Mouse (Mus musculus) heart, embryonic 13.5 days (tissue): ENCODE results near the gene Pnkp. TPM values are rescaled to one million over a fixed set of nuclear protein-coding genes. Genes with fewer than 3 reads are reported as not detected.
"Not testable (repeated sequence)": the region's sequence is repeated elsewhere in the genome, so short reads cannot be mapped to it uniquely, and the experiment has no call there.

Experiments
- ATAC-seq: fragments of 200-750 bp; cut with Nextera tagmentation; 2 replicates; pipeline ENCODE4 v1.8.0; 2017; ENCODE audit warnings: moderate TSS enrichment; ENCODE audit not compliant: insufficient number of reproducible peaks, low FRiP score, low TSS enrichment; ENCODE audit errors: extremely low read depth
- H3K27ac ChIP-seq: fragments of 300-500 bp; sonication (generic); replicated peaks from 2 replicates; pipeline ENCODE4 v1.5.1; 2015; ENCODE audit warnings: moderate library complexity, mild to moderate bottlenecking, inconsistent platforms
- H3K27me3 ChIP-seq: fragments of 300-500 bp; sonication (generic); replicated peaks from 2 replicates; pipeline ENCODE4 v1.6.1; 2015; ENCODE audit warnings: mild to moderate bottlenecking, inconsistent platforms
- H3K36me3 ChIP-seq: fragments of 300-500 bp; sonication (generic); 2 replicates; pipeline ENCODE4 v1.6.1; 2015; ENCODE audit warnings: mild to moderate bottlenecking, inconsistent platforms
- H3K4me1 ChIP-seq: fragments of 300-500 bp; sonication (generic); 2 replicates; pipeline ENCODE4 v1.6.1; 2015; ENCODE audit warnings: inconsistent platforms
- H3K4me2 ChIP-seq: fragments of 300-500 bp; sonication (generic); 2 replicates; pipeline ENCODE4 v1.6.1; 2015; ENCODE audit warnings: inconsistent platforms, mild to moderate bottlenecking, moderate library complexity
- H3K4me3 ChIP-seq: fragments of 300-500 bp; sonication (generic); 2 replicates; pipeline ENCODE4 v1.5.1; 2015; ENCODE audit warnings: moderate library complexity, mild to moderate bottlenecking, inconsistent platforms
- H3K9ac ChIP-seq: fragments of 300-500 bp; sonication (generic); 2 replicates; pipeline ENCODE4 v1.6.1; 2015; ENCODE audit warnings: inconsistent platforms, mild to moderate bottlenecking, moderate library complexity
- H3K9me3 ChIP-seq: fragments of 300-500 bp; sonication (generic); 2 replicates; pipeline ENCODE4 v1.6.1; 2016; ENCODE audit warnings: inconsistent platforms
- WGBS: fragments of 180-500 bp; shearing (Covaris S2); methylation state at CpG from one replicate; pipeline ENCODE4 v1.1.7; 2015; ENCODE audit warnings: mixed read lengths; 5-methylcytosine and 5-hydroxymethylcytosine counted together
- polyA plus RNA-seq: library from polyadenylated mRNA; unstranded; fragments of >200 nt; fragmentation: Nextera tagmentation; extraction: Ambion mirVana; gene quantifications from 2 replicates; pipeline ENCODE4 v1.2.1, GENCODE M21; 2015

Pnkp gene
- polyA plus RNA-seq, 1 experiment from 2014 or later: 24.0 TPM

GRCm38 (mm10) chr7:44871181-44871580, 14.2 kb downstream of the Pnkp start:
- H3K4me3 ChIP-seq: no peak overlapping the region
- no peak for ATAC-seq
- H3K27me3 ChIP-seq: no peaks in the 10 kb centered on the region
- H3K4me2 ChIP-seq: no peak overlapping the region
- H3K9ac ChIP-seq: no peak overlapping the region
- peaks cover 8% of the 10 kb centered on the region for H3K36me3 ChIP-seq
- H3K4me1 ChIP-seq: peaks cover 55% of the 10 kb centered on the region
- no peaks in the 10 kb centered on the region for H3K9me3 ChIP-seq
- 0 out of 2 replicates have a peak overlapping the region, but pooled peaks have one; percentile 3 for H3K27ac ChIP-seq
- 73% methylated on average over 1 of the region's 1 CpGs for WGBS

GRCm38 (mm10) chr7:44871774-44872173, 14.8 kb downstream of the Pnkp start:
- peaks cover 49% of the 10 kb centered on the region for H3K4me1 ChIP-seq
- H3K27ac ChIP-seq, H3K4me3 ChIP-seq, H3K9me3 ChIP-seq, H3K9ac ChIP-seq, ATAC-seq, H3K27me3 ChIP-seq, H3K4me2 ChIP-seq: not testable (repeated sequence)
- H3K36me3 ChIP-seq: peaks cover 14% of the 10 kb centered on the region
- WGBS: 86% methylated on average over 2 of the region's 2 CpGs

GRCm38 (mm10) chr7:44877833-44878232, 20.9 kb downstream of the Pnkp start:
- Histone ChIP-seq H3K4me3 (no peak overlapping the region), H3K4me2 (peak overlapping the region; percentile 3), H3K9me3 (no peaks in the 10 kb centered on the region), H3K27me3 (no peaks in the 10 kb centered on the region), H3K36me3 (peaks cover 75% of the 10 kb centered on the region), H3K9ac (0 out of 2 replicates have a peak overlapping the region, but pooled peaks have one; percentile 61), H3K4me1 (peaks cover 34% of the 10 kb centered on the region), H3K27ac (peak overlapping the region; percentile 90)
- 48% methylated on average over 14 of the region's 14 CpGs for WGBS
- peak; percentile 44; the same call in 1 of the 2 replicates for ATAC-seq

GRCm38 (mm10) chr7:44883036-44883435, 26.1 kb downstream of the Pnkp start:
- Histone ChIP-seq H3K4me1 (peaks cover 23% of the 10 kb centered on the region), H3K27me3 (no peaks in the 10 kb centered on the region), H3K4me2 (no peak overlapping the region), H3K9me3 (no peaks in the 10 kb centered on the region), H3K27ac (no peak overlapping the region), H3K36me3 (peaks cover 94% of the 10 kb centered on the region), H3K4me3 (no peak overlapping the region), H3K9ac (no peak overlapping the region)
- WGBS: 92% methylated on average over 3 of the region's 3 CpGs
- no peak for ATAC-seq

GRCm38 (mm10) chr7:44884637-44885036, 27.7 kb downstream of the Pnkp start:
- no peaks in the 10 kb centered on the region for H3K9me3 ChIP-seq
- ATAC-seq: no peak
- H3K36me3 ChIP-seq: peaks cover 92% of the 10 kb centered on the region
- H3K4me2 ChIP-seq: no peak overlapping the region
- H3K27me3 ChIP-seq: no peaks in the 10 kb centered on the region
- no peak overlapping the region for H3K9ac ChIP-seq
- peaks cover 25% of the 10 kb centered on the region for H3K4me1 ChIP-seq
- no peak overlapping the region for H3K27ac ChIP-seq
- no peak overlapping the region for H3K4me3 ChIP-seq
- WGBS: over 99% methylated on average over 5 of the region's 5 CpGs

GRCm38 (mm10) chr7:44886964-44887363, 30.0 kb downstream of the Pnkp start:
- H3K27me3 ChIP-seq: no peaks in the 10 kb centered on the region
- WGBS: 82% methylated on average over 7 of the region's 7 CpGs
- no peak for ATAC-seq
- peak overlapping the region; percentile 33; the same call in 1 of the 2 replicates for H3K9ac ChIP-seq
- no peak overlapping the region for H3K4me3 ChIP-seq
- peaks cover 79% of the 10 kb centered on the region for H3K36me3 ChIP-seq
- no peaks in the 10 kb centered on the region for H3K9me3 ChIP-seq
- peaks cover 43% of the 10 kb centered on the region for H3K4me1 ChIP-seq
- no peak overlapping the region for H3K4me2 ChIP-seq
- no peak overlapping the region for H3K27ac ChIP-seq

- H3K4me1 ChIP-seq: peaks cover 49% of the 10 kb centered on the region
- peak overlapping the region; percentile 70 for H3K27ac ChIP-seq
- 66% methylated on average over 13 of the region's 13 CpGs for WGBS
- no peaks in the 10 kb centered on the region for H3K9me3 ChIP-seq
- peak overlapping the region; percentile 56 for H3K9ac ChIP-seq
- no peak for ATAC-seq
- 0 out of 2 replicates have a peak overlapping the region, but pooled peaks have one; percentile 2 for H3K4me3 ChIP-seq
- H3K36me3 ChIP-seq: peaks cover 63% of the 10 kb centered on the region
- no peaks in the 10 kb centered on the region for H3K27me3 ChIP-seq
- H3K4me2 ChIP-seq: no peak overlapping the region
Observed at GRCm38 (mm10) chr7:44888256-44889105, 31.5 kb downstream of the Pnkp start.

- no peak overlapping the region for H3K27ac ChIP-seq
- no peak for ATAC-seq
- WGBS: 88% methylated on average over 7 of the region's 7 CpGs
- H3K27me3 ChIP-seq: no peaks in the 10 kb centered on the region
- H3K36me3 ChIP-seq: peaks cover 48% of the 10 kb centered on the region
- no peak overlapping the region for H3K4me3 ChIP-seq
- H3K4me1 ChIP-seq: peaks cover 55% of the 10 kb centered on the region
- no peaks in the 10 kb centered on the region for H3K9me3 ChIP-seq
- H3K9ac ChIP-seq: no peak overlapping the region
- no peak overlapping the region for H3K4me2 ChIP-seq
Observed at GRCm38 (mm10) chr7:44890180-44890579, 33.2 kb downstream of the Pnkp start.

- H3K27me3 ChIP-seq: no peaks in the 10 kb centered on the region
- peaks cover 43% of the 10 kb centered on the region for H3K36me3 ChIP-seq
- H3K9ac ChIP-seq: peak overlapping the region; percentile 98
- peaks cover 60% of the 10 kb centered on the region for H3K4me1 ChIP-seq
- peak overlapping the region; percentile 94 for H3K4me3 ChIP-seq
- WGBS: 77% methylated on average over 4 of the region's 4 CpGs
- peak overlapping the region; percentile 94 for H3K4me2 ChIP-seq
- ATAC-seq: no peak
- no peaks in the 10 kb centered on the region for H3K9me3 ChIP-seq
- no peak overlapping the region for H3K27ac ChIP-seq
Observed at GRCm38 (mm10) chr7:44890737-44891136, 33.8 kb downstream of the Pnkp start.

GRCm38 (mm10) chr7:44891611-44892010, 34.7 kb downstream of the Pnkp start:
- no peaks in the 10 kb centered on the region for H3K27me3 ChIP-seq
- peak overlapping the region; percentile 98 for H3K9ac ChIP-seq
- 15% methylated on average over 6 of the region's 6 CpGs for WGBS
- H3K4me3 ChIP-seq: peak overlapping the region; percentile 94
- peak overlapping the region; percentile 90 for H3K27ac ChIP-seq
- H3K4me1 ChIP-seq: peaks cover 63% of the 10 kb centered on the region
- peaks cover 35% of the 10 kb centered on the region for H3K36me3 ChIP-seq
- no peak for ATAC-seq
- no peaks in the 10 kb centered on the region for H3K9me3 ChIP-seq
- peak overlapping the region; percentile 94 for H3K4me2 ChIP-seq

GRCm38 (mm10) chr7:44892276-44892921, 35.5 kb downstream of the Pnkp start, which contains the start of gene Med25:
Gene Med25, minus strand, starts transcription at chr7:44892712.
- Histone ChIP-seq H3K36me3 (peaks cover 27% of the 10 kb centered on the region), H3K9me3 (no peaks in the 10 kb centered on the region), H3K27me3 (no peaks in the 10 kb centered on the region), H3K4me3 (peak within 1 kb of the TSS; percentile 94), H3K4me2 (peak within 1 kb of the TSS; percentile 94), H3K9ac (peak within 1 kb of the TSS; percentile 98), H3K27ac (peak within 1 kb of the TSS; percentile 90), H3K4me1 (peaks cover 67% of the 10 kb centered on the region)
- under 1% methylated on average over 56 of the region's 56 CpGs for WGBS
- ATAC-seq: peak; percentile 45; the same call in 1 of the 2 replicates
